Mouse (Mus musculus): ENCODE measurements around the gene Fgd6. TPM values are rescaled to one million over a fixed set of nuclear protein-coding genes. Genes with fewer than 3 reads are reported as not detected.

Gene Fgd6
- 2.2 TPM for polyA plus RNA-seq (2021)

DNA sequence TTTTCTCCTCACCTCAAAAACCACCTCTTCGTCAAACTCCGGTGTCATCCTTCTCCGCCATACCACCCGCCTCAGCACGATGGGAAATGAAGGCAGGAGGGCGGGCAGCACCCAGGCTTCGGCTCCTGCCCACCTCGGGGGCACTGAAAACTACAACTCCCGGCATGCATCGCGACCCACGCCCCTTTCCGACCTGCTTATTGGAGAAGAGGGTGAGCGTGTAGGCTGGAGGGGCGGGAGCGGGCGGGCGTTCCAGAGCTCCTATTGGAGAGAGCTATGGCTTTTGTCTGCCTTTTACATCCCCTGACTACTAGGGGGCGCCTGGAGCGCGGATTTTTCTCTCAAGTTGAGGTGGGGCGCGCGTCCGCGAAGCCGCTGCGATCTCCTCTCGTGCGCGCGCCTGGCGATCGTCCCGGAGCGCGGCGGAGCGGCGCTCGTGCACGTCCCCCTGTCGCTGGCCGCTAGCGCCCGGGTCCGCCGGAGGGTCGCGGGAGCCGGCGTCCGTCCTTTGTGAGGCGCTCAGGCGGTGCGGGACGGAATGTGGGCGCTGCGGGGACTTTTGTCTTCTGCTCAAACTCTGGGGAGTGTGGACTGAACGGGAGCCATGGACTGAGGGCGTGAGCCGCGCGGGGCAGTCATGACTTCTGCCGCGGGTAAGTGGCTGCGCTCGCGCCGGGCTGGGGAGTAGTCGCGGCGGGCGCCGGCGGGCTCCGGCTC is at the start of gene Fgd6, which contains the start of gene Vezt:
Gene Fgd6, plus strand, starts transcription at position 344 of the 717 bp plus-strand sequence.
Gene Vezt, minus strand, starts transcription at position 160 of the 717 bp plus-strand sequence.
- POLR2A ChIA-PET, result no interaction called here
- ATAC-seq, result peak; percentile 97
- CTCF ChIA-PET, result interaction anchor here (0.6 to 3.0 kb wide), 5 partner anchors 20 to 81 kb away, joined by 3 to 9 read pairs (median 4); no protein-coding TSS in a partner anchor
- peak; percentile 95 for DNase-seq (ENCODE audit: low read depth, low spot score)
- peak; percentile 99 for TF ChIP-seq CTCF (IDR thresholded peaks at IDR 0.05)
- in situ Hi-C loops (cut with MboI; ENCODE audit: low pct_unique_long_range_greater_than_20kb), result no loop called here
- no peaks in the 10 kb centered on the region for H3K27me3 ChIP-seq

- ChIA-PET CTCF (no interaction called here), POLR2A (no interaction called here)
- DNase-seq (ENCODE audit: low read depth, low spot score) (no peak), ATAC-seq (no peak)
- no peak for TF ChIP-seq CTCF (IDR thresholded peaks at IDR 0.05)
- no peaks in the 10 kb centered on the region for H3K27me3 ChIP-seq
- in situ Hi-C loops (cut with MboI; ENCODE audit: low pct_unique_long_range_greater_than_20kb), result no loop called here
Observed at GRCm38 (mm10) chr10:93994136-93994535, 41.7 kb upstream of the Fgd6 start.

- no peaks in the 10 kb centered on the region for H3K27me3 ChIP-seq
- TF ChIP-seq CTCF (IDR thresholded peaks at IDR 0.05), result no peak
- in situ Hi-C loops (cut with MboI; ENCODE audit: low pct_unique_long_range_greater_than_20kb), result no loop called here
- ATAC-seq (no peak), DNase-seq (ENCODE audit: low read depth, low spot score) (no peak)
- ChIA-PET CTCF (interaction anchor here (1.3 kb wide), 1 partner anchor 11 kb away, joined by 3 read pairs; no protein-coding TSS in a partner anchor), POLR2A (interaction anchor here (0.5 to 0.6 kb wide), 2 partner anchors 11 to 60 kb away, joined by 3 read pairs; no protein-coding TSS in a partner anchor)
Observed at GRCm38 (mm10) chr10:93995100-93995499, 40.7 kb upstream of the Fgd6 start.

DNA sequence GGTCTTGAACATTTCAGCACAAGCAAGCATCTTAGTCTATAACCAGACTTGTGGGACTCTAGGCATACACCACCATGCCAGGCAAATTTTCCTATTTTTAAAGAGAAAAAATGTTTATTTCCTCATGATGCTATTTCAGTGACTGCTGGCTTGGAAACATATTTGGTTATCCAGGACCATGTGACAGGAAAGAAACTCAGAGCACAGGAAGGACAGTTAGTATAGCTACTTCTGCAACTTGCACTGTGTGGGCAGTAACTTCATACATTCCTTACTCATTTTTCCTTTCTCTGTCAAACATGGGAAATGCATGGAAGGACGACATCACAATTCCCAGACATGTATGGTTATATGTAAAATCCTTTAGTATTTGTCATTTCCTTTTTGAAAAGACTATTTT is 36.4 kb upstream of the Fgd6 start:
- DNase-seq (ENCODE audit: low read depth, low spot score) (no peak), ATAC-seq (no peak)
- CTCF ChIA-PET, result interaction anchor here (1.6 kb wide), 1 partner anchor 116 kb away, joined by 4 read pairs; no protein-coding TSS in a partner anchor
- POLR2A ChIA-PET, result interaction anchor here (1.0 kb wide), 1 partner anchor 10 kb away, joined by 3 read pairs; no protein-coding TSS in a partner anchor
- in situ Hi-C loops (cut with MboI; ENCODE audit: low pct_unique_long_range_greater_than_20kb), result no loop called here
- no peaks in the 10 kb centered on the region for H3K27me3 ChIP-seq
- no peak for TF ChIP-seq CTCF (IDR thresholded peaks at IDR 0.05)

- no peaks in the 10 kb centered on the region for H3K27me3 ChIP-seq
- in situ Hi-C loops (cut with MboI; ENCODE audit: low pct_unique_long_range_greater_than_20kb), result loop anchor here (10.0 kb wide), 1 partner anchor 115 kb away; no protein-coding TSS in a partner anchor
- POLR2A ChIA-PET, result no interaction called here
- ATAC-seq (no peak), DNase-seq (ENCODE audit: low read depth, low spot score) (no peak)
- no peak for TF ChIP-seq CTCF (IDR thresholded peaks at IDR 0.05)
- CTCF ChIA-PET, result no interaction called here
Observed at GRCm38 (mm10) chr10:94000223-94000622, 35.6 kb upstream of the Fgd6 start.

DNA sequence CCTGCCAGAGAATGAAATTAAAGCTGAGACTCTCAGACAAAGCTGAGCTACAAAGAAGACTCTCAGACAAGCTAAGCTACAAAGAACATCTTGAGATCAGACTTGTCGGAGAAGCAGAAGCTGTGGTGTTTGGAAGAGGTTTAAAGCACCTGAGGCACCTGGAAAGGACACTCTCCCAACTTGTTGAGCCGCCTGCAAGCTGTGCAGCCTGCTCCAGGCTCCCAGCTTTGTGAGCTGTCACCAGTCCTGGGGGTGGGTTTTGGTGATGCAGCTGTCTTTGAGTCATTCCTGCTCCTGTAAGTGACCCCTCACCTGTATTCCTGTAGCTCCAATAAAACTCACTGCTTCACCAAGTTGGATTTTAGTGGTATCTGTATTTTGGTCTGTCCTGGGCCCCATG is 27.4 kb upstream of the Fgd6 start:
- DNase-seq (ENCODE audit: low read depth, low spot score) (no peak), ATAC-seq (no peak)
- CTCF ChIA-PET, result interaction anchor here (1.2 kb wide), 1 partner anchor 14 kb away, joined by 5 read pairs; no protein-coding TSS in a partner anchor
- no peak for TF ChIP-seq CTCF (IDR thresholded peaks at IDR 0.05)
- H3K27me3 ChIP-seq, result no peaks in the 10 kb centered on the region
- in situ Hi-C loops (cut with MboI; ENCODE audit: low pct_unique_long_range_greater_than_20kb), result loop anchor here (10.0 kb wide), 1 partner anchor 106 kb away; no protein-coding TSS in a partner anchor
- POLR2A ChIA-PET, result no interaction called here

- no peak for TF ChIP-seq CTCF (IDR thresholded peaks at IDR 0.05)
- ATAC-seq, result no peak
- in situ Hi-C loops (cut with MboI; ENCODE audit: low pct_unique_long_range_greater_than_20kb), result loop anchor here (10.0 kb wide), 1 partner anchor 105 kb away; no protein-coding TSS in a partner anchor
- H3K27me3 ChIP-seq, result no peaks in the 10 kb centered on the region
- POLR2A ChIA-PET, result no interaction called here
- CTCF ChIA-PET, result interaction anchor here (1.1 to 1.2 kb wide), 2 partner anchors 17 to 26 kb away, joined by 3 to 5 read pairs; partner anchors contain the start of genes Fgd6 and Vezt
- no peak for DNase-seq (ENCODE audit: low read depth, low spot score)
Observed at GRCm38 (mm10) chr10:94009991-94010679, 25.7 kb upstream of the Fgd6 start.

- POLR2A ChIA-PET, result no interaction called here
- no peaks in the 10 kb centered on the region for H3K27me3 ChIP-seq
- in situ Hi-C loops (cut with MboI; ENCODE audit: low pct_unique_long_range_greater_than_20kb), result no loop called here
- DNase-seq (ENCODE audit: low read depth, low spot score) (no peak), ATAC-seq (no peak)
- CTCF ChIA-PET, result interaction anchor here (1.2 to 4.0 kb wide), 2 partner anchors 8 to 25 kb away, joined by 5 to 23 read pairs; partner anchors contain the start of genes Fgd6 and Vezt
- TF ChIP-seq CTCF (IDR thresholded peaks at IDR 0.05), result no peak
Observed at GRCm38 (mm10) chr10:94011024-94011423, 24.8 kb upstream of the Fgd6 start.

GRCm38 (mm10) chr10:94013196-94013595 is 22.6 kb upstream of the Fgd6 start:
- no peaks in the 10 kb centered on the region for H3K27me3 ChIP-seq
- CTCF ChIA-PET, result interaction anchor here (0.7 to 4.0 kb wide), 7 partner anchors 9 to 140 kb away, joined by 3 to 23 read pairs (median 3); no protein-coding TSS in a partner anchor
- ATAC-seq, result peak; percentile 60
- TF ChIP-seq CTCF (IDR thresholded peaks at IDR 0.05), result peak; percentile 94
- in situ Hi-C loops (cut with MboI; ENCODE audit: low pct_unique_long_range_greater_than_20kb), result no loop called here
- DNase-seq (ENCODE audit: low read depth, low spot score), result no peak
- POLR2A ChIA-PET, result no interaction called here

GRCm38 (mm10) chr10:94014200-94014599 is 21.6 kb upstream of the Fgd6 start:
- no peak for DNase-seq (ENCODE audit: low read depth, low spot score)
- ChIA-PET POLR2A (interaction anchor here (0.8 kb wide), 1 partner anchor 14 kb away, joined by 3 read pairs; no protein-coding TSS in a partner anchor), CTCF (interaction anchor here (0.8 to 4.0 kb wide), 5 partner anchors 9 to 103 kb away, joined by 3 to 23 read pairs (median 4); no protein-coding TSS in a partner anchor)
- TF ChIP-seq CTCF (IDR thresholded peaks at IDR 0.05), result no peak
- peak; percentile 60 for ATAC-seq
- no peaks in the 10 kb centered on the region for H3K27me3 ChIP-seq
- in situ Hi-C loops (cut with MboI; ENCODE audit: low pct_unique_long_range_greater_than_20kb), result no loop called here
